Mouse (Mus musculus): ENCODE data around the gene Rab31.

DNA sequence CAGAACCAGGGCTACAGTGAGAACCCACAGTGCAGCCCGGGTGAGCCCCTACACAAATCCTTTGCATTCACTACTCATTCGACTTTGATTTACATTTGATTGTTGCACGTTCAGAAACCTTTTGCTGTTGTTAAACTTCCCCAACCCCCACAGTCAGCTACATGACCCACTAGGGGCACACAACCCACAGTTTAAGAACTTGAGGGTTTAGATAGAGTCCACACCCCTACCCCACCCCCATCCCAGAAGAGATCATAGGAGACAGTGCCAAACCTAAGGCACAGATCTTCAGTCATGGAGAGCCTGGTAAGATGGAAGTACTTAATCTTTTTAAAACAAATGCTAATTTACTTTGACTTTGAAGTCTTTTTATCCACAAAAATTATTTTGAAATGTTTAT lies 156.9 kb downstream of the Rab31 start:
- TF ChIP-seq CTCF (IDR thresholded peaks at IDR 0.05; ENCODE audit: control insufficient read depth, insufficient read depth, low read length) (no peak), POLR2A (IDR thresholded peaks at IDR 0.05; ENCODE audit: borderline replicate concordance, control insufficient read depth, low read depth, low read length) (no peak)

All from bone marrow, adult 2 months (tissue).